Mouse (Mus musculus): ENCODE measurements around the gene Cmtm6.

Cmtm6 gene

GRCm38 (mm10) chr9:114794491-114794890 is 63.6 kb downstream of the Cmtm6 start:
- CTCF ChIA-PET = interaction anchor here (1.1 to 1.6 kb wide), 3 partner anchors 12 to 162 kb away, joined by 3 to 18 read pairs (median 3); partner anchors contain the start of gene Cmtm7

GRCm38 (mm10) chr9:114796473-114797050 is 65.6 kb downstream of the Cmtm6 start:
- CTCF ChIA-PET = interaction anchor here (0.6 kb wide), 1 partner anchor 155 kb away, joined by 3 read pairs; no protein-coding TSS in a partner anchor

- CTCF ChIA-PET = no interaction called here
Observed at GRCm38 (mm10) chr9:114797329-114798004, 66.6 kb downstream of the Cmtm6 start.

- CTCF ChIA-PET = no interaction called here
Observed at GRCm38 (mm10) chr9:114798845-114799244, 67.9 kb downstream of the Cmtm6 start.
